12 mouse cellular contexts compared by ENCODE assay signal in the genomic region with DNA sequence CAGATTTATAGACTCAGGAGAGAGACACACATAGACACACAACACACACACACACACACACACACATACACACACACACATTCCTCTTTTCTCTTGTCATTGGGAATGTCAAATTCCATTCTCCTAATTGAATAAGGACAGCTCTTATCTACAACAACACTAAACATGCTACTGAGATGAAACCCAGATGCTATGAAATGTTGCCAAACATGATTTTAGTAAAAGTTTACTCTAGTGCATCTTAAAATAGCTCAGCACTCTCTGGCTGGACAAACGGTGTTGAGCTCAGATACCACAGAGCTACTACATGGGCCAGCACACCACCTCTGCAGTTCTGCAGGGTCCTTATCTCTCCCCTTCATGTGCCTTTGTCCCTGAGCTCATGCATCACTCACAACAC. TPM values are rescaled to one million over a fixed set of nuclear protein-coding genes. Genes with fewer than 3 reads are reported as not detected.
A peak's percentile ranks its signal among the peaks of the same experiment; 100 is the strongest.
DNase-seq lines count a peak whose midpoint lies in the region; ATAC-seq and TF ChIP-seq lines count a peak whose summit lies in the region.
"Had no signal": no experiment of that assay in that cellular context is flagged by ENCODE, and none has a peak within 500 bp of the region (broad histone marks: within the 10 kb centered on the region; RNA-seq: fewer than 3 reads in every experiment).

No protein-coding gene starts in this region.

- H3K79me2 ChIP-seq in MEL (ENCODE audit: control insufficient read depth, insufficient read depth, low read length, poor library complexity): peaks cover 3% of the 10 kb centered on the region; the same call in 1 of the 2 replicates

- H3K4me1 ChIP-seq in MEL (ENCODE audit: control insufficient read depth in 1 of 2, insufficient read depth in 2 of 2, low read length in 2 of 2): peaks cover 2 to 9% of the 10 kb centered on the region in 2 experiments; a peak in 3 of 4 replicates
- peaks cover 14% of the 10 kb centered on the region for H3K4me1 ChIP-seq in brown adipose tissue, adult 24 weeks (ENCODE audit: control insufficient read depth, insufficient read depth, insufficient read length, low read length)
- peaks cover 9% of the 10 kb centered on the region for H3K4me1 ChIP-seq in liver, embryonic 15.5 days (replicated peaks)
- no peaks in the 10 kb centered on the region for H3K4me1 ChIP-seq in hindbrain, embryonic 16.5 days (ENCODE audit: control insufficient read depth, insufficient read depth, low read depth, low read length)
- H3K4me1 ChIP-seq in midbrain, embryonic 15.5 days: no peaks in the 10 kb centered on the region
- H3K4me1 ChIP-seq: hindbrain, embryonic 10.5 days had no signal

- no peak overlapping the region for H3K27ac ChIP-seq in MEL (ENCODE audit: control insufficient read depth, low read depth, low read length)
- H3K27ac ChIP-seq in brown adipose tissue, adult 24 weeks (replicated peaks; ENCODE audit: low read depth, low read length): 0 out of 2 replicates have a peak overlapping the region, but pooled peaks have one; percentile 17
- H3K27ac ChIP-seq in liver, embryonic 15.5 days (replicated peaks): no peak overlapping the region
- no peak overlapping the region for H3K27ac ChIP-seq in hindbrain, embryonic 16.5 days (ENCODE audit: low read depth, low read length)
- H3K27ac ChIP-seq in midbrain, embryonic 15.5 days: no peak overlapping the region
- H3K27ac ChIP-seq: hindbrain, embryonic 10.5 days had no signal

- 13% methylated on average over 1 of the region's 1 CpGs for WGBS in liver, embryonic 15.5 days (ENCODE audit: insufficient replicate concordance)
- 57% methylated on average over 1 of the region's 1 CpGs for WGBS in hindbrain, embryonic 16.5 days
- 74% methylated on average over 1 of the region's 1 CpGs for whole genome bisulfite sequencing in midbrain, embryonic 15.5 days

- peak; percentile 76 for ATAC-seq in liver, embryonic 15.5 days (ENCODE audit: insufficient read depth)
- ATAC-seq in hindbrain, embryonic 16.5 days: no peak
- ATAC-seq in midbrain, embryonic 15.5 days (replicated peaks): no peak
- ATAC-seq: midbrain, embryonic 16.5 days had no signal

- TF ChIP-seq EP300 in MEL (IDR thresholded peaks at IDR 0.05; ENCODE audit: low read depth in 1 of 2, low read length in 2 of 2): peak; percentile 42 to 46; a peak in 3 of 4 replicates

- no peak overlapping the region for H3K4me2 ChIP-seq in liver, embryonic 15.5 days
- H3K4me2 ChIP-seq in hindbrain, embryonic 16.5 days (ENCODE audit: low read length): no peak overlapping the region
- H3K4me2 ChIP-seq in midbrain, embryonic 15.5 days: no peak overlapping the region

- H3K36me3 ChIP-seq in MEL (ENCODE audit: control insufficient read depth in 1 of 2, insufficient read depth in 2 of 2, low read length in 2 of 2): peaks cover 0 to 12% of the 10 kb centered on the region in 2 experiments; a peak in 2 of 4 replicates
- no peaks in the 10 kb centered on the region for H3K36me3 ChIP-seq in liver, embryonic 15.5 days (replicated peaks)
- H3K36me3 ChIP-seq in hindbrain, embryonic 16.5 days (ENCODE audit: control insufficient read depth, insufficient read depth, low read length): no peaks in the 10 kb centered on the region
- H3K36me3 ChIP-seq in midbrain, embryonic 15.5 days (replicated peaks): no peaks in the 10 kb centered on the region
- H3K36me3 ChIP-seq: hindbrain, embryonic 10.5 days had no signal

- intact Hi-C loops in heart, postnatal 25 days (cut with DNase I): no loop called here

- no peaks in the 10 kb centered on the region for H3K27me3 ChIP-seq in MEL (ENCODE audit: control insufficient read depth in 1 of 2, insufficient read depth in 2 of 2, low read length in 2 of 2)
- no peaks in the 10 kb centered on the region for H3K27me3 ChIP-seq in liver, embryonic 15.5 days
- no peaks in the 10 kb centered on the region for H3K27me3 ChIP-seq in hindbrain, embryonic 16.5 days (replicated peaks; ENCODE audit: control insufficient read depth, insufficient read depth, low read length)
- H3K27me3 ChIP-seq in midbrain, embryonic 15.5 days (replicated peaks): no peaks in the 10 kb centered on the region

- TF ChIP-seq POLR2A in MEL (IDR thresholded peaks at IDR 0.05; ENCODE audit: control insufficient read depth in 1 of 2, insufficient read depth in 1 of 2, low read depth in 1 of 2, low read length in 2 of 2, poor library complexity in 1 of 2): no peak

- TF ChIP-seq CTCF in MEL (IDR thresholded peaks at IDR 0.05 in 2 of 3, conservative IDR thresholded peaks at IDR 0.05 in 1 of 3; ENCODE audit: control insufficient read depth in 1 of 3, insufficient read depth in 1 of 3, low read depth in 2 of 3, low read length in 3 of 3, poor library complexity in 1 of 3, severe bottlenecking in 1 of 3): no peak

- H3K9ac ChIP-seq in MEL (ENCODE audit: control insufficient read depth, low read depth, low read length, poor library complexity, severe bottlenecking): no peak overlapping the region
- no peak overlapping the region for H3K9ac ChIP-seq in liver, embryonic 15.5 days
- H3K9ac ChIP-seq in hindbrain, embryonic 16.5 days (ENCODE audit: low read depth, low read length): no peak overlapping the region
- H3K9ac ChIP-seq in midbrain, embryonic 15.5 days: no peak overlapping the region

- H3K4me3 ChIP-seq in MEL (ENCODE audit: control insufficient read depth in 1 of 2, insufficient read depth in 1 of 2, low read depth in 2 of 2, low read length in 2 of 2): no peak overlapping the region
- no peak overlapping the region for H3K4me3 ChIP-seq in brown adipose tissue, adult 24 weeks (ENCODE audit: insufficient read depth, low read depth, low read length)
- H3K4me3 ChIP-seq in liver, embryonic 15.5 days (replicated peaks): no peak overlapping the region
- no peak overlapping the region for H3K4me3 ChIP-seq in hindbrain, embryonic 16.5 days (ENCODE audit: low read length)
- H3K4me3 ChIP-seq in midbrain, embryonic 15.5 days: no peak overlapping the region
- H3K4me3 ChIP-seq: hindbrain, embryonic 10.5 days had no signal

- peak; percentile 54 for DNase-seq in MEL (ENCODE audit: low read depth, low spot score)
- DNase-seq in heart, postnatal 25 days (ENCODE audit: low spot score): peak; percentile 34
- DNase-seq in urinary bladder, adult 2 months (ENCODE audit: low spot score): no peak
- DNase-seq in right cerebral cortex, postnatal 36 days (ENCODE audit: low spot score in 2 of 2): no peak
- DNase-seq: thymus, postnatal 14 days had no signal

- TF ChIP-seq RAD21 in MEL (IDR thresholded peaks at IDR 0.05; ENCODE audit: low read depth, low read length): no peak

- no peaks in the 10 kb centered on the region for H3K9me3 ChIP-seq in MEL (replicated peaks; ENCODE audit: insufficient read depth, low read length)
- H3K9me3 ChIP-seq in liver, embryonic 15.5 days (replicated peaks): no peaks in the 10 kb centered on the region
- no peaks in the 10 kb centered on the region for H3K9me3 ChIP-seq in hindbrain, embryonic 16.5 days (ENCODE audit: control insufficient read depth, low read length)
- no peaks in the 10 kb centered on the region for H3K9me3 ChIP-seq in midbrain, embryonic 15.5 days
- H3K9me3 ChIP-seq: hindbrain, embryonic 10.5 days had no signal

TF ChIP-seq in MEL, 35 proteins besides CTCF, POLR2A, EP300 and RAD21:
- peak; percentile 24; the same call in 1 of the 2 replicates for TF ChIP-seq GATA1 (IDR thresholded peaks at IDR 0.05; ENCODE audit: low read depth, low read length)
- TF ChIP-seq USF1 (IDR thresholded peaks at IDR 0.05; ENCODE audit: low read depth, low read length): no peak
- no peak for TF ChIP-seq RCOR1 (IDR thresholded peaks at IDR 0.05; ENCODE audit: low read depth, low read length)
- no peak for TF ChIP-seq NRF1 (IDR thresholded peaks at IDR 0.05; ENCODE audit: insufficient read depth, low read depth, low read length, poor library complexity, severe bottlenecking)
- TF ChIP-seq MEF2A (IDR thresholded peaks at IDR 0.05; ENCODE audit: extremely low read depth, insufficient replicate concordance, low read depth, low read length, poor library complexity, severe bottlenecking): 0 out of 2 replicates have a peak, but pooled peaks have one; percentile 44
- peak; percentile 55 for TF ChIP-seq TAL1 (IDR thresholded peaks at IDR 0.05; ENCODE audit: low read length)
- no peak for TF ChIP-seq BHLHE40 (IDR thresholded peaks at IDR 0.05; ENCODE audit: borderline replicate concordance, low read depth, low read length)
- no peak for TF ChIP-seq JUND (IDR thresholded peaks at IDR 0.05; ENCODE audit: low read depth, low read length)
- TF ChIP-seq ZKSCAN1 (IDR thresholded peaks at IDR 0.05; ENCODE audit: low read depth, low read length): no peak
- peak; percentile 47; the same call in 1 of the 2 replicates for TF ChIP-seq TCF12 (IDR thresholded peaks at IDR 0.05; ENCODE audit: low read depth, low read length)
- no peak for TF ChIP-seq POLR2AphosphoS5 (IDR thresholded peaks at IDR 0.05; ENCODE audit: borderline replicate concordance, low read depth, low read length)
- TF ChIP-seq ETS1 (IDR thresholded peaks at IDR 0.05; ENCODE audit: low read depth, low read length): 0 out of 2 replicates have a peak, but pooled peaks have one; percentile 21

RNA-seq across cellular contexts. Expression of a gene that starts 12.8 kb away (rescaled TPM):
- total RNA-seq in MEL (2012; rRNA removed): 0.92 and 1.3 TPM in 2 replicates
- under 1 TPM in 1 of 2 experiments, not detected in 1; 0.22 TPM for polyA plus RNA-seq in MEL (2012; ENCODE audit: insufficient read depth in 1 of 2, insufficient read length in 2 of 2, low read depth in 1 of 2, low replicate concordance in 2 of 2, missing spikeins in 1 of 2)
- 0.75 and 1.5 TPM in 2 replicates for polyA plus RNA-seq in brown adipose tissue, adult 24 weeks (2012; ENCODE audit: insufficient read depth, insufficient read length, missing spikeins)
- 1,000 to 10,000 TPM; 6,036 to 6,221 TPM for total RNA-seq in heart, postnatal 25 days (2021)
- 0.31 and 0.50 TPM in 2 replicates for polyA plus RNA-seq in liver, embryonic 15.5 days (2015; fragmentation: Nextera tagmentation; extraction: Ambion mirVana)
- polyA plus RNA-seq in hindbrain, embryonic 16.5 days (2015; fragmentation: Nextera tagmentation; extraction: Ambion mirVana): 0.44 and 1.2 TPM in 2 replicates
- polyA plus RNA-seq in midbrain, embryonic 15.5 days (2015; fragmentation: Nextera tagmentation; extraction: Ambion mirVana): 0.86 and 1.2 TPM in 2 replicates
- polyA plus RNA-seq in urinary bladder, adult 2 months (2012; rRNA removed): 12.2 and 14.3 TPM in 2 replicates
- total RNA-seq: ES-E14 had no signal

RNA-seq across cellular contexts. Expression of a gene that starts 55.1 kb away (rescaled TPM):
- 2.1 and 2.2 TPM in 2 replicates for total RNA-seq in MEL (2012; rRNA removed)
- 10 to 100 TPM in 1 of 2 experiments, 1 to 10 TPM in 1; 3.0 to 43.1 TPM for polyA plus RNA-seq in MEL (2012; ENCODE audit: insufficient read depth in 1 of 2, insufficient read length in 2 of 2, low read depth in 1 of 2, low replicate concordance in 2 of 2, missing spikeins in 1 of 2)
- polyA plus RNA-seq in brown adipose tissue, adult 24 weeks (2012; ENCODE audit: insufficient read depth, insufficient read length, missing spikeins): 5.7 and 7.8 TPM in 2 replicates
- total RNA-seq in heart, postnatal 25 days (2021): 10 to 100 TPM; 14.5 to 16.1 TPM
- 2.0 TPM in 2 replicates for polyA plus RNA-seq in liver, embryonic 15.5 days (2015; fragmentation: Nextera tagmentation; extraction: Ambion mirVana)
- 3.9 and 4.4 TPM in 2 replicates for polyA plus RNA-seq in hindbrain, embryonic 16.5 days (2015; fragmentation: Nextera tagmentation; extraction: Ambion mirVana)
- 4.9 and 6.6 TPM in 2 replicates for polyA plus RNA-seq in midbrain, embryonic 15.5 days (2015; fragmentation: Nextera tagmentation; extraction: Ambion mirVana)
- polyA plus RNA-seq in urinary bladder, adult 2 months (2012; rRNA removed): 7.4 and 9.0 TPM in 2 replicates

Comparison
In these comparisons a context has a peak if more than half of its experiments do, and no peak if none do; other contexts are left out.
1. DNase-seq: peak in MEL (single experiment) and heart, postnatal 25 days (single experiment); none in urinary bladder, adult 2 months (single experiment) and right cerebral cortex, postnatal 36 days (0 of 2).